Mouse (Mus musculus) embryonic facial prominence, embryonic 15.5 days (tissue): ENCODE data around the gene Sema4b. TPM values are rescaled to one million over a fixed set of nuclear protein-coding genes. Genes with fewer than 3 reads are reported as not detected.

ENCODE experiments used
- ATAC-seq: fragments of 200-750 bp; cut with Nextera tagmentation; 2 replicates; pipeline ENCODE4 v1.8.0; 2017; ENCODE audit warnings: low read depth, moderate TSS enrichment; ENCODE audit not compliant: insufficient number of reproducible peaks, low FRiP score, low TSS enrichment
- H3K27ac ChIP-seq: fragments of 300-500 bp; sonication (generic); replicated peaks from 2 replicates; pipeline ENCODE4 v1.5.1; 2015; ENCODE audit warnings: mild to moderate bottlenecking, inconsistent platforms
- H3K27me3 ChIP-seq: fragments of 300-500 bp; sonication (generic); 2 replicates; pipeline ENCODE4 v1.6.1; 2015; ENCODE audit warnings: inconsistent platforms
- H3K36me3 ChIP-seq: fragments of 300-500 bp; sonication (generic); 2 replicates; pipeline ENCODE4 v1.6.1; 2015; ENCODE audit warnings: mild to moderate bottlenecking, inconsistent platforms
- H3K4me1 ChIP-seq: fragments of 300-500 bp; sonication (generic); 2 replicates; pipeline ENCODE4 v1.6.1; 2015; ENCODE audit warnings: inconsistent platforms
- H3K4me2 ChIP-seq: fragments of 300-500 bp; sonication (generic); replicated peaks from 2 replicates; pipeline ENCODE4 v1.6.1; 2015; ENCODE audit warnings: mild to moderate bottlenecking, inconsistent platforms
- H3K4me3 ChIP-seq: fragments of 300-500 bp; sonication (generic); replicated peaks from 2 replicates; pipeline ENCODE4 v1.5.1; 2015; ENCODE audit warnings: mild to moderate bottlenecking, inconsistent platforms
- H3K9ac ChIP-seq: fragments of 300-500 bp; sonication (generic); 2 replicates; pipeline ENCODE4 v1.6.1; 2015; ENCODE audit warnings: inconsistent platforms
- H3K9me3 ChIP-seq: fragments of 300-500 bp; sonication (generic); replicated peaks from 2 replicates; pipeline ENCODE4 v1.6.1; 2016; ENCODE audit warnings: inconsistent platforms
- WGBS: fragments of 180-500 bp; shearing (Covaris S2); methylation state at CpG from one replicate; pipeline ENCODE4 v1.1.7; 2015; 5-methylcytosine and 5-hydroxymethylcytosine counted together
- polyA plus RNA-seq: library from polyadenylated mRNA; unstranded; fragments of >200 nt; fragmentation: Nextera tagmentation; extraction: Ambion mirVana; gene quantifications from 2 replicates; pipeline ENCODE4 v1.2.1, GENCODE M21; 2015

Gene Sema4b
- polyA plus RNA-seq, 1 experiment from 2014 or later = 25.2 TPM

DNA sequence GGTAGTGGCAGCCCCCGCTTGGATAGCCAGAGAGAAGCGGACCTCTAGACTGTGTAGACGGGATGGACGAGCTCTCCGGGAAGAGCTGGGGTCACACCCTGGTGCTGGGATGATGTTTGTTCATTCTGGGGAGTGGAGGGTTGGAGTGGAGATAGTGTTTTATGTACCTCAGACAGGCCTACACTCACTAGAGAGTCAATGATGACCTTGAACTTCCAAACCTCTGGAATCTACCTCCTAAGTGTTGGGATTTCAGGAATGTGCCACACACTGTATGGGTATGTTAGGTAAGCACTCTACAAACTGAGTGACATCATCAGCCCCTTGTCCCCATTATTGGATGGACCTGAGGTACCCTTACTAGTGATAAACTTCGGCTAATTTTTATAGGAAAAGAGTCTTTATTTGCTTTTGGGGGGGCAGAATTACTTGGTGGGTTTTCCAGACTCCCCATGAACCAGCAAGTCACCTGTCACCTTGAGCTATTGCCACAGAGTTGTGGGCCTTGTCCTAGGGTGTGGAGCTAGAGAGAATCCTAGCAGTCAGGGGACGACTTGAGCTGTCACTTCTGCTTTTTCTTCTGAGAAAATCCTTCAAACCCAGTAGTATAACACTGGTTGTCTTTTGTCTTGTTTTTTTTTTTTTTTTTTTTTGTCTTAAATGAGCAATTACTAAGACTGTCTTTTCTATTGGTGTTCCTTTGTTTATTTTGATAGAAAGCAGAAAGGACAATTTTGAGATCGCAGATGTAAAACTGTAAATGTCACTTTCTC lies 28.0 kb upstream of the Sema4b start:
- H3K27ac ChIP-seq = no peak overlapping the region

DNA sequence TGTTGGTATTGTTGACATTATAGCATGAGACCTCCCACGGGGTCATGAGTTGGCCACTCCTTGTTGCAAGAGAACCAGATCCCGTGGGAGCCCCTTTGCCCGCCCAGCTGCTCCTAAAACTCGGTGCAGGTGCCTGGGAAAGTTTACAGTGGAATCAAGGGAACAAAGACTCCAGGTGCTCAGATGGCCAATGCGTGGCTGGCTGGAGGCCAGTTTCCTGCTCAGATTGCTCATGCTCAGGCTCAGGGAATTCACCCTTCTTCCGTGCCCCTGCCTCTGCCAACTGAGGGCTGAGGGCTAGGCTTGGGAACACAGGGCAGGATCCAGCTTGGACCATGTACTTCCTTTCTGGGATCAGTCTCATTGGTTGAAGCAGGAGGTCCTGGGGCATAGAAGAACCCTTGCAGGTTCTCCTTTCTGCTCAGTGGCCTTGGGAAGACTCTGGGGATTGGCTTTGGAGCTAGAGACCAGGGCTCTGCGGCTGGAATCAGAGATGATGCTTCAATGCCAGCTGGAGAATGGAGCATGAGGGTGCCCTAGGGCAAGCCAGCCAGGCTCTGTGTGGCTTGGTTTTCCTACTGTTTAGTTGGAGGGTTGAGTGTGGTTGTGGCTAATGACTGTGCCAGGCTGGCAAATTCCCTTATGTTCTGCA lies 26.2 kb upstream of the Sema4b start:
- no peaks in the 10 kb centered on the region for H3K27me3 ChIP-seq
- H3K4me1 ChIP-seq = peaks cover 28% of the 10 kb centered on the region
- 54% methylated on average over 7 of the region's 7 CpGs for WGBS
- H3K36me3 ChIP-seq = no peaks in the 10 kb centered on the region
- H3K9me3 ChIP-seq = no peaks in the 10 kb centered on the region
- ATAC-seq = peak; percentile 37; the same call in 1 of the 2 replicates
- no peak overlapping the region for H3K4me3 ChIP-seq
- H3K9ac ChIP-seq = no peak overlapping the region
- no peak overlapping the region for H3K4me2 ChIP-seq
- peak overlapping the region; percentile 53; the same call in 1 of the 2 replicates for H3K27ac ChIP-seq

More for the DNA sequence above, 28.0 kb upstream of the Sema4b start:
- Histone ChIP-seq H3K36me3 (no peaks in the 10 kb centered on the region), H3K4me2 (no peak overlapping the region), H3K4me3 (no peak overlapping the region), H3K27me3 (no peaks in the 10 kb centered on the region), H3K4me1 (peaks cover 28% of the 10 kb centered on the region), H3K9ac (no peak overlapping the region), H3K9me3 (no peaks in the 10 kb centered on the region)
- WGBS = 82% methylated on average over 8 of the region's 8 CpGs
- ATAC-seq = no peak

- no peaks in the 10 kb centered on the region for H3K9me3 ChIP-seq
- no peaks in the 10 kb centered on the region for H3K36me3 ChIP-seq
- H3K9ac ChIP-seq = no peak overlapping the region
- H3K27me3 ChIP-seq = no peaks in the 10 kb centered on the region
- H3K4me3 ChIP-seq = no peak overlapping the region
- H3K4me1 ChIP-seq = peaks cover 28% of the 10 kb centered on the region
- no peak overlapping the region for H3K4me2 ChIP-seq
- peak overlapping the region; percentile 53; the same call in 1 of the 2 replicates for H3K27ac ChIP-seq
- 60% methylated on average over 8 of the region's 8 CpGs for WGBS
- ATAC-seq = no peak
Measured at GRCm38 (mm10) chr7:80160945-80161306, 25.7 kb upstream of the Sema4b start.

GRCm38 (mm10) chr7:80165432-80165831 lies 21.2 kb upstream of the Sema4b start:
- peaks cover 12% of the 10 kb centered on the region for H3K4me1 ChIP-seq
- no peak for ATAC-seq
- H3K4me3 ChIP-seq = no peak overlapping the region
- no peaks in the 10 kb centered on the region for H3K9me3 ChIP-seq
- no peak overlapping the region for H3K4me2 ChIP-seq
- no peak overlapping the region for H3K27ac ChIP-seq
- H3K36me3 ChIP-seq = no peaks in the 10 kb centered on the region
- no peak overlapping the region for H3K9ac ChIP-seq
- WGBS = 64% methylated on average over 5 of the region's 5 CpGs
- H3K27me3 ChIP-seq = no peaks in the 10 kb centered on the region

DNA sequence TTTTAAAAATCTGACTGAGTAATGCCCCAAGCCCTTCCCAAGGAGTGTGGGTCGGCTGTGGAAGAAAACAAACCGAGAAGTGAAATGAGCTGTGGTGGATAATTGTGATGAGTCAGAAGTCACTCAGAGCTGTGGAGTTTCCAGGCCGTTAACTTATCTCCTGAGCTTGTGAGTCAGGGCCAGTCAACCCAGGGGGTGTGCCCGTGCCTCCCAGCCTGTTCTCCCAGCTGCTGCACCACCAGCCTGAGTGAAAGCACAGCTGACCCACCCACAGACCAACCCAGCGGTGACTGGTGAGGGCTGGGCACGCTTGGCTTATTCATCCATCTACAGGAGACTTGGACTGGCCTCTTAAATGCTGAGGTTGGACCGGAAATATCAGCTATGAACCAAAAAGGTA lies 19.9 kb upstream of the Sema4b start:
- no peak for ATAC-seq
- WGBS = 56% methylated on average over 7 of the region's 7 CpGs
- H3K9ac ChIP-seq = no peak overlapping the region

DNA sequence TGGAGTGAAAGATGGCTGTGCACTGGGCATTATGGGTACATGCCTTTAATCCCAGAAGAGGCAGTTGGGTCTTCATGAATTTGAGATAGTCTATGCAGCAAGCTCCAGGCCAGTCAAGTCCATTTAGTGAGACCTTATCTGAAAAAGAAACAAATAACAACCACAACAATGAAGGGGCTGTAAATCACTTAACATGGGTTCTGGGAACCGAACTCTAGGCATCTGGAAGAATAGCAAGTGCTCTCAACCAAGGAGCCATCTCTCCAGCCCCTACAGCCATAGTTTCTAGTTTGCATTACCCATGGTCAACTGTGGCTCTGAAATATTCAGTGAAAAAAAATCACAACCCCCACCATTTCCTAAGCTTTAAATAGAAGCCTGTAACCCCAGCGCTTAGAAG lies 16.8 kb upstream of the Sema4b start:
- no peak for ATAC-seq

More for the DNA sequence above, 19.9 kb upstream of the Sema4b start:
- no peaks in the 10 kb centered on the region for H3K9me3 ChIP-seq
- H3K27me3 ChIP-seq = no peaks in the 10 kb centered on the region
- peak overlapping the region; percentile 28; the same call in 1 of the 2 replicates for H3K27ac ChIP-seq
- no peak overlapping the region for H3K4me2 ChIP-seq
- H3K4me3 ChIP-seq = no peak overlapping the region
- H3K36me3 ChIP-seq = no peaks in the 10 kb centered on the region
- H3K4me1 ChIP-seq = peaks cover 9% of the 10 kb centered on the region

DNA sequence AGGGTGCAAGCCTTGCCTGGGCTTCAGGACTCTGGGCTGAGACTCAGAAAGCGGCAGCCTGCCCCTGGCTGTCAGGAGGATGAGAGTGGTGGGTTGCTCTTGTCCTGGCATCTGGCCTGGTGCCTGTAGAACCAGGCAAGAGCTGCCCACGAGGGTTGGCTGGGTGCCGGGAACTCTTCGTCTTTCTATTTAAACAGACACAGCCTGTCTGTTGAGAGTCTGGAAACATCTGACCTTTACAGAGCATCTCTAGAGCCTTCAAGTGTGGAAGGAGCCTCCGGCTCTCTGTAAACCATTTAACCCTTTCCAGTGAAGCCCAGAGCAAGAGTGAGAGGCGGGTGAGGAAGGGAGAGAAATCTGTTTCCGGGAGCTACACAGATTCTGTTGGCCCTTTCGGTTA lies 15.3 kb upstream of the Sema4b start:
- H3K4me1 ChIP-seq = peaks cover 18% of the 10 kb centered on the region
- H3K27ac ChIP-seq = peak overlapping the region; percentile 74
- no peaks in the 10 kb centered on the region for H3K27me3 ChIP-seq
- ATAC-seq = peak; percentile 63; the same call in 1 of the 2 replicates
- no peaks in the 10 kb centered on the region for H3K9me3 ChIP-seq
- H3K36me3 ChIP-seq = no peaks in the 10 kb centered on the region
- no peak overlapping the region for H3K9ac ChIP-seq
- H3K4me2 ChIP-seq = peak overlapping the region; percentile 1; the same call in 1 of the 2 replicates
- no peak overlapping the region for H3K4me3 ChIP-seq
- WGBS = 35% methylated on average over 8 of the region's 8 CpGs

More for the DNA sequence above, 16.8 kb upstream of the Sema4b start:
- H3K9me3 ChIP-seq = no peaks in the 10 kb centered on the region
- no peaks in the 10 kb centered on the region for H3K36me3 ChIP-seq
- peaks cover 18% of the 10 kb centered on the region for H3K4me1 ChIP-seq
- H3K4me2 ChIP-seq = no peak overlapping the region
- H3K4me3 ChIP-seq = no peak overlapping the region
- no peak overlapping the region for H3K9ac ChIP-seq
- 81% methylated on average over 2 of the region's 2 CpGs for WGBS
- H3K27me3 ChIP-seq = no peaks in the 10 kb centered on the region
- H3K27ac ChIP-seq = no peak overlapping the region

DNA sequence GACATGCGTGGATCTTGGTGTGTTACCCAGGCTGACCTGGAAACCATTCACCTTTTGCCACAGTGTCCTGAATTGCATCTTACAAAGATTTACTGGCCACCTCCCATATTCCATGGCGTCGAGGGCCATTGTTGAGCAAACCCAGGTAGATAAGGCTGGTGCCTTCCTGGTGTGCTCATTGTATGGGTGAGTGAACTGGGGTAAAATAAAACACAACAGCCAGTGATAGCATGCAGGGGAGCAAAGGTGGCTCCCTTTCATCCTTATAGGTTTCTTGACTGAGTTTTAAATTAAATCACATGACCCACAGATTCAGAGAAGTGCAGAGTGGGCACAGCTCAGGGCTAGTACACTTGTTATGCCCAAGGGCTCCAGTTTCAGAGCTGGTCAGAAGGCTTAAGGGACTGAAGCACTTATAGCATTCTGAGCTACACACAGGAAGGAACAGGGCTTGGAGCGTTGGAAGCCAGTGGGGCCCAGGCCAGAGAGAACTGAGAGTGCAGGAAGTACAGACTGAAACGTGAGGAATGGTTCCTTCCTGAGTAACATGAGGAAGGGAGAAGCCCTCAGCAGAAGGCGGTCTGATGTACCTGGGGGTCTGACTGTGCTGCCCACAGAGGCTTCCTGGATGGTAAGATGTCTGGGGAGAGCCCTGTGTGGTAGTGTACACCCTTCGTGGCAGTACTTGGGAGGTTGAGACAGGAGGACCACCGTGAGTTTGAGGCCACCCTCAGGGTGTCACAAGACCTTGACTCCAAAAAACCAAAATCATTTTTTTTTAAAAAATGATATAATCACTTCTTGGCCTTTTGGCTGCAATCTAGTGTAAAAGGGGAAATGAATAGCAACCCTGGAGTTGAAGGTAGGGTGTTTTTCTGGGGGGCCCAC lies 14.3 kb upstream of the Sema4b start:
- H3K4me2 ChIP-seq = no peak overlapping the region
- no peak for ATAC-seq
- H3K27ac ChIP-seq = peak overlapping the region; percentile 74
- peaks cover 18% of the 10 kb centered on the region for H3K4me1 ChIP-seq
- H3K4me3 ChIP-seq = no peak overlapping the region
- H3K9me3 ChIP-seq = no peaks in the 10 kb centered on the region
- 62% methylated on average over 8 of the region's 8 CpGs for WGBS
- H3K27me3 ChIP-seq = no peaks in the 10 kb centered on the region
- H3K36me3 ChIP-seq = no peaks in the 10 kb centered on the region
- no peak overlapping the region for H3K9ac ChIP-seq

GRCm38 (mm10) chr7:80176159-80176558 lies 10.5 kb upstream of the Sema4b start:
- Histone ChIP-seq H3K4me1 (peaks cover 15% of the 10 kb centered on the region), H3K4me2 (no peak overlapping the region), H3K27ac (no peak overlapping the region), H3K4me3 (no peak overlapping the region), H3K9me3 (no peaks in the 10 kb centered on the region), H3K9ac (no peak overlapping the region), H3K27me3 (no peaks in the 10 kb centered on the region), H3K36me3 (no peaks in the 10 kb centered on the region)
- no peak for ATAC-seq
- WGBS = 56% methylated on average over 3 of the region's 3 CpGs

DNA sequence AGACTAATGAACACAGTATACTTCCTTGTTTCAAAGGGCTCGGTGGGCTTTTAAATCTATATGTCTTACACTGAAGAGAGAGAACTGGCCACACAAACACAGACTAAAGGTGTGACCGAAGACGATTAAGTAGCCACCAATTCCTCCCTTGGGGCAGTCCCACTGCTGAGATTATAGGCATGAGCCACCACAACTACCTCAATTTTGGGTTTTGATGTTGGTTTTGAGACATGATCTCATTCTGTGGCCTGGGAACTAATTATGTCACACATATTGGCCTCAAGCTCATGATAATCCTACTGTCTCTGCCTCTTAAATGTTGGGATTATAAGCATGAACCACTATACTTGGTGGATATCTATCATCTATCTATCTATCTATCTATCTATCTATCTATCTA lies 9.2 kb upstream of the Sema4b start:
- 91% methylated on average over 3 of the region's 3 CpGs for WGBS
- H3K27ac ChIP-seq = no peak overlapping the region
- no peak for ATAC-seq
- no peaks in the 10 kb centered on the region for H3K9me3 ChIP-seq
- H3K4me1 ChIP-seq = peaks cover 2% of the 10 kb centered on the region; the same call in 1 of the 2 replicates
- H3K4me2 ChIP-seq = no peak overlapping the region
- no peaks in the 10 kb centered on the region for H3K36me3 ChIP-seq
- no peak overlapping the region for H3K9ac ChIP-seq
- H3K27me3 ChIP-seq = no peaks in the 10 kb centered on the region
- no peak overlapping the region for H3K4me3 ChIP-seq
